Mouse (Mus musculus) lung, postnatal 0 days (tissue): ENCODE measurements around the gene Fam20b.

Experiments used
- CTCF ChIP-seq: IDR thresholded peaks from 2 replicates; pipeline ENCODE4 v1.5.1; 2016; ENCODE audit warnings: antibody characterized with exemption, mild to moderate bottlenecking
- EP300 ChIP-seq: IDR thresholded peaks from 2 replicates; pipeline ENCODE4 v1.6.1; 2016; ENCODE audit warnings: antibody characterized with exemption, mild to moderate bottlenecking, control low read depth

DNA sequence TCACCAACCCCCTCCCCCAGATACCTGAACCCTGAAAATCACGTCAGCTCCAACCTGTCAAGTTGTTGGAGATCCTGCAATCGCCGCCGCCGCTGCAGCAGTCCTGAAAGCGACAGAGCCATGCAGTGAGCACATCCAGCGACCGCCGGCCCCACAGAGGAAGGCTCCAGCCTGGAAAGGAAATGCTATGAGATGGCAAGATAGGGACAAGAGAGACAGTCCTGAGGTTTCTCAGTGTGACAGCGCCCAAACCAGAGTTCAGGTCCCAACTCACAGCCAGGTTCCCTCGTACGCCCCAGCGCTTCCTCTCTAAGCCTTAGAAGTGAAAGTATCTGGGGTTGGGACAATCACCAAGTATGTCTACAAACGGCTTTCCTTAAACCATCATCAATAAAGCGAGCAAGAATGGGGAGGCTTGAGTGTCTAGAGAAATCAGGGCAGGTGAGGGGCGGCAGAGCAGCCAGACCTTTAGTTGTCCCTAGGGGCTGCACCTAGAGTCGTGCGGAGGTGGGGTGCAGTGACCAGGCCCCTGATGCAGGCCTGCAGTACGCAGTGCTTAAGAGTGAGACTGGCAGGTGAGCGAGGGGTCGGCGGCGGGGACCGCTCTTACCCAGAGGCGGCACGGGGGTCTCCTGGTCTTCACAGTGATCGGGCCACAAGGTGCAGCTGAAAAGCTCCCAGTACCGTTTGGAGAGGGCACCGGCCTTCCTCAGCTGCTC, 45.3 kb downstream of the Fam20b start:
- TF ChIP-seq CTCF (no peak), EP300 (no peak)
